Mouse (Mus musculus): Measurements from ENCODE around the gene Tmem203.

Gene Tmem203

GRCm38 (mm10) chr2:25255284-25255779 is at the start of gene Tmem203:
TSS of gene Tmem203 (plus strand) at chr2:25255439.
- in situ Hi-C loops (cut with MboI) = no loop called here

- in situ Hi-C loops (cut with MboI) = no loop called here
These were observed 47.6 kb upstream of the Tmem203 start for GRCm38 (mm10) chr2:25207593-25207992.

GRCm38 (mm10) chr2:25210686-25211085 is 44.6 kb upstream of the Tmem203 start:
- in situ Hi-C loops (cut with MboI) = no loop called here

GRCm38 (mm10) chr2:25211121-25211670 is 44.0 kb upstream of the Tmem203 start, which contains the start of gene Nelfb:
TSS of gene Nelfb (minus strand) at chr2:25211489.
- in situ Hi-C loops (cut with MboI) = no loop called here

DNA sequence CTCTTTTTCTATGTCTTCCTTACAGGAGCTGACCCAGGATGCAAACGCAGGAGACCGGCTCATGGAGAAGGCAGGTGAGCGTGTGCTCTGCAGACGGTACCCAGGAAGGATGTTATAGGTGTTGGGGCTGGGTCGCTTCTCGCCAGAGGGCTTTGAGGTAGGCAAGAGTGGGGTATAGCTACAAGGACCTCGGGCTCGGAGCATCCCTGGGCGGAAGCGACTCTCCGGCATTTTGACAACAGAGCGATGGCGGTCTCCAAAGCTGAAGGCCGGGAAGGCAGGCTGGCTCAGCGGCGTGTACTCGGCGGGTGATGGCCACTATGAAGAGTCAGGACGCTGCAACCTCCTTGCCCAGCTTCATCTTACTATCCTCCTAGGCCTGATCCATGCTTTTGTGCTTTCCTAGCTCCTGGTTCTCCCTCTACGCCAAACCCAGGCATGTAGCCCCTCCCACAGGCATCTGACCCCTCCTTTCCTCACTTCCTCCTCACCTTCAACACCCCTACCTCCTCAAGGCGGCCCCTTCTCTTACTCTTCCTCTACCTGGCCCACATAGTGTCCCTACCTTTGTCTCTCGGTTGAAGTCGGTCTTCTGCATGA is 41.9 kb upstream of the Tmem203 start:
- in situ Hi-C loops (cut with MboI) = no loop called here

DNA sequence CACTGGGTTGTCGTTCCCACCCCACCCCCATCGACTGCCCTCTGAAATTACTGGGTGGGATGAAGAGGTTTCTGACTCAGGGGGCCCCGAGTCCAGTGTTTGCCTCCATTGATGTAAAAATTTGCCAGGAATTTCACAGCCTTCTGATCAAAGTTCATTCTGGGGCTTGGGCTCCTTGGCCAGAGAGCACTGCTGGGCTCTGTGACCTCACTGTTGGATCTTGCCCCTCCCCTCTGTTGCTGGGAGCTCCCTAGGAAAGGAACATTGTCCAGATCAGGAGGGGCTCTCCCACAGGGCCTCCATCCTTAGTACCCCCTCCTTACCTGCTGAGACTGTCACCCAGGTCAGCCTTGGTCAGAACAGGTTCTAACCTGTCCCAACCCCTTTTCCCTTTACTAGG is 40.8 kb upstream of the Tmem203 start, which contains the start of gene Stpg3:
Gene Stpg3, minus strand, starts transcription at position 194 of the 400 bp plus-strand sequence.
- in situ Hi-C loops (cut with MboI) = no loop called here

GRCm38 (mm10) chr2:25217666-25218065 is 37.6 kb upstream of the Tmem203 start:
- in situ Hi-C loops (cut with MboI) = no loop called here

DNA sequence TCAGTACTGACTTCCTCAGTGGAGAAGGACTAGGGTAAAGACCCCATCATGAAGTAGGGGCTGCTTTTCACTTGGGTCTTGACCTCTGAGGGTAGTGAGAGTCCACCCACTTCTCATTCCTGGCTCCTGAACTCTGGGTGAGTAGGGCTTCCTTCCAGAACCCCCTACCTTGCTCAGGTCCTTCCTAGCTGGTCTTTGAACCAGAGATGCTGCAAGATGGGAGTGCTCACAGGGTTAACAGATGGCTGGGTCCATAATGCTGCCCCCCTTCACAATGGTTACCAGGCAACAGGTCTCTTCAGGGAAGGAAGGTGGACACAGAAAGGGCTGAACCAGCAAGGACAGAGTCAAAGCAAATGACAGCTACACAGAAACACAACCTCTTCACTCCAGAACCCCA is 36.8 kb upstream of the Tmem203 start, which contains the start of gene Fam166a:
Gene Fam166a, plus strand, starts transcription at position 301 of the 400 bp plus-strand sequence.
- in situ Hi-C loops (cut with MboI) = no loop called here

DNA sequence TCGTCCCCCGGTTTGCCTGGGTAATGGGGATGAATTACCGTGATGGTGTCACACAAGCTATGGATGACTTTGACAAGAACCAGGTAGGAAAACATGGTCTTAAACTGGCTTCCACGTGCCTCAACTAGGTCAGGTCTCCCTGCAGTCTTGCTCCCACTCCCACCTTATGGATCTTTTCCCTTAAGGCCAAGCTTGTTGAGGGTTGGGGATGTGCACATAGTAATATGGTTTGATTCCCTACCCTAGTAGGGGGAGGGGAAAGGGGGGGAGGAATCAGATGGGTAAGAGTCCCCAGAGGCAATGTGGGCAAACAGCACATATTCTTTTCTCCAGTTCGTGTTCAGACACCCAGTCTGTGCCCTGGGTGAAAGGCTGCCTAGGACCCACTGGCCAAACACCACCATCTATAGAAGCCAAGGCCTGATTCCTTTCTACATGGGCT is 33.9 kb upstream of the Tmem203 start:
- in situ Hi-C loops (cut with MboI) = no loop called here

DNA sequence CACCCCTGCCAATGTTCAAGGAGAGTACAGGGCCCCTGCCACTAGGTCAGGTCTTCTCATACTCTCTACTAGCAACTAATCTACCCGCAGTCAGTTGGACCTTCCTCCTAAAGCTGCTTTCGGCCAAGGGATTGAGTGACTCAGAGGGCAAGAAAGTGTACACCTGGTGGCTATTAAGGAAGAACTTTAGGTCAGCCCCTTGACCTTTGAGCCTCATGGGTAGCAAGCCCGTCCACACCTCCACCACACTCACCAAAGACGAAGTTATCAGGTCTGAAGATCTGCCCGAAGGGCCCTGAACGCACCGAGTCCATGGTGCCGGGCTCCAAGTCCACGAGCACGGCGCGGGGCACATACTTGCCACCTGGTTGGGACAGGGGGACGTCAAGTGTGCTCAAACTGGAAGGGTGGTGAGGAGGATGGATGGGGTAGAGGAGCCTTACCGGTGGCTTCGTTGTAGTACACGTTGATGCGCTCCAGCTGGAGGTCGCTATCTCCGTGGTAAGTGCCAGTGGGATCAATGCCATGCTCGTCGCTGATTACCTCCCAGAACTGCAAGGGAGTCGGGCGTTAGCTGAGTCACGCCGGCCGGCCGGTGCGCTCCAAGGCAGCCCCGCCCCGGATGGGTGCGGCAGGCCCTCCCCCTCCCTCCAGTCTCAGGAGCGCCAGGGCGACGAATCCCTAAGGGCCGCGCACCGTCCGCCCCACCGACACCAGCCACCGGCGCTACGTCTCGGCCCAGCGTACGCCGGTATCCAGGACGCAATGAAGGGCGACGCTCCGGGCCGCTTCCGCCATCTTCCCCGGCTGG is 31.4 kb upstream of the Tmem203 start:
- in situ Hi-C loops (cut with MboI) = no loop called here

- in situ Hi-C loops (cut with MboI) = no loop called here
These were observed 30.8 kb upstream of the Tmem203 start, which contains the start of gene Tubb4b for GRCm38 (mm10) chr2:25224492-25224765. TSS of gene Tubb4b (minus strand) at chr2:25224702.

DNA sequence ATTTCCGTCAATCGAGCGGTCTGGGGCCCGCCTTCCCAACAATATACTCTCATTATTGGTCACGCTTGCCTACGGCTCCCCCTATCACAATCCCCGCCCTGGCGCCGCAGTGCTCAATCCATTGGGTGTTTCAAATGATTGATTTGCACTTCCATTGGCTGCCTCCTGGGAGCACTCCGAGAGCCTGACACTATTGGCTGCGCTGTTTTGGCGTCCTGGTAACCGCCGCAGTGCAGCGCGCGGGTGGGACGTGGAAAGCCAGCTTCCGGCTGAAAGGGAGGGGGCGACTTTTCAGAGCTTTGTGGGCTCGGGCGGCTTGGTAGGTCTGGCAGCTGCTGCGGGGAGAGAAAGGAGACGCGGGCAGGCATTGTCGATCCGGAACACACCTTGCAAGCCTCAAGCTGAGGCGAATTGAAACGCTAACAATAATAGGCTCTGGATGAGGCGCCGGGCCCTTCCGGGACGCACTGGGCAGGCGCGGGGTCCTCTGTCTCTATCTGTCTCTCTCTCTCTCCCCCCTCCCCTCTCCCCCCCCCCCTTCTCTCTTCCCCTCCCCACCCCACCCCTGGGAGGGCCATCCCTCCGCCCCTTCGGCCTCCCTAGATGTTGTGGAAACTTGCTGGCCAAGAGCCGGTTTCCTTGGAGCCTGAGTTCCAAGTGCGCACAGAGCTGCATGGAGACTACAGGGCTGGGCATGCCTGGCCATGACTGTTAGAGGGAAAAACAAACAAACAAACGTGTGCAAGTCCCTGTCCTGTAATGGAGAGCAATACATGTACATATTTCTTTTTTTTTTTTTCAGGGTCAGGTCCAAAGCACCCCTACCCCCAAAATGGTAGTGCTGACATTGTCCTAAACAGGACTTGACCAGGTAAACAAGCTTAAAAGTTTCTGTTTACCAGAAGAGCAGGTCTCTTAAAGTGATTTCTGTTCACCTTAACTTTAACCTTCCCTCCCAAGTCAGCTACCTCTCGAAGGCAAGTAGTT is 30.2 kb upstream of the Tmem203 start:
- in situ Hi-C loops (cut with MboI) = no loop called here

DNA sequence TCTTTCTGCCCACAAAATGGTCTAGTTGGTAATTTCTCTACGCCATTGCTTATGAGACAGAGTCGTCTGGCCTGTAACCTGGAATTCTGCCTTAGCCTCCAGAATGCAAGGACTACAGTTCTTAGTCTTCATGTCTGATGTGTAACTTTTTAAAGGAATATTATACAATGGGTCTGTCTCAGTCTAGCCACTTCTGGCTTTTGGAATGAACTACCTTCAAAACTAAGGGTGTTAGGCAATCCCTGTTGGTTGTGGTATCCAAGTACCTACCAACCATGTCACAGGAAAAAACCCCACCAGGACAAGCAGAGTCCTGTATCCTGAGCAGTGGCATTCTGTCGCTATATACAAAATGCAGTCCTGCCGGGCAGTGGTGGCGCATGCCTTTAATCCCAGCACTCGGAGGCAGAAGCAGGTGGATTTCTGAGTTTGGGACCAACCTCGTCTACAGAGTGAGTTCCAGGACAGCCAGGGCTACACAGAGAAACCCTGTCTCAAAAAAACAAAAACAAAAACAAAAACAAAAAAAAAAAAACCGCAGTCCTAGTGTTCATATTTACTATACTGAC is 29.3 kb upstream of the Tmem203 start:
- in situ Hi-C loops (cut with MboI) = no loop called here

GRCm38 (mm10) chr2:25226864-25227263 is 28.4 kb upstream of the Tmem203 start:
- in situ Hi-C loops (cut with MboI) = no loop called here

DNA sequence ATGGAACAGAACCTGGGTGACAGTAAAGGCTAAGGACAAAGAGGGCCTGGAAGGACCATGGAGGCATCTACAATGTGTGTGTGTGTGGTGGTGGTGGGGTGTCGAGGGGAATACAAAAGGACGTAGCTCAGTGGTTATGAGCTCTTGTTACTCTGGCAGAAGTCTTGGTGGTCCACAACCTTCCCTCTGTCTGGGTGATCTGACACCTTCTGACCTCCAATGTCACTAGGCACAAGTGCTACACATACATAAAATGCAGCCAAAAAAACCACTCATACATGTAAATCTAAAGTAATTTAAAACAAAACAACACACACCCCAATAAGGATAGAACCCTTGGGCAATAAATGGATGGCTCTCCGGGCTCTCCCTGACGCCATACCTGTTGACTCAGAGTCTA is 27.8 kb upstream of the Tmem203 start:
- in situ Hi-C loops (cut with MboI) = no loop called here

DNA sequence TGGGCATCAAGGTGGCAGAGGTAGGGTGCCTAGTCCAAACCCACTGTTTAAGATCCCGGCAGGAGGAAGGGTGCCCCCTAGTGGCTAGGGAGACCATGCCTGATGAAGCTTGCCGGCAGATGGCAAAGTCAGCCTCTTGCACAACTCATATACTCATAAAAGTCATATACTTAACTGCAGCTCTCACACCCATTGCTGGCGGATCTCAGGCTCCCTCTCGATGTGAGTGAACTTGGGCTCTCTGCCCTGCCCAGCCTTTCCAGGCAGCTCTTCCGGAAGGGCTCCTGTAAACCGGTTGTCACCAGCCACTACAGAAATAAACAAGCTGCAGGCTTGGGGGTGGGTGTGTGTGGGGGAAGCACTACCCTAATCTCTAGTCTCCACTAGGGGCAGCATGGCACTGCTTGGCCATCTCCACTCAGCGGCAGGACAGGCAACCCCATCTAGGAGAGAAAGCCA is 26.8 kb upstream of the Tmem203 start:
- in situ Hi-C loops (cut with MboI) = no loop called here

- in situ Hi-C loops (cut with MboI) = no loop called here
These were observed 26.2 kb upstream of the Tmem203 start for GRCm38 (mm10) chr2:25228995-25229530.

DNA sequence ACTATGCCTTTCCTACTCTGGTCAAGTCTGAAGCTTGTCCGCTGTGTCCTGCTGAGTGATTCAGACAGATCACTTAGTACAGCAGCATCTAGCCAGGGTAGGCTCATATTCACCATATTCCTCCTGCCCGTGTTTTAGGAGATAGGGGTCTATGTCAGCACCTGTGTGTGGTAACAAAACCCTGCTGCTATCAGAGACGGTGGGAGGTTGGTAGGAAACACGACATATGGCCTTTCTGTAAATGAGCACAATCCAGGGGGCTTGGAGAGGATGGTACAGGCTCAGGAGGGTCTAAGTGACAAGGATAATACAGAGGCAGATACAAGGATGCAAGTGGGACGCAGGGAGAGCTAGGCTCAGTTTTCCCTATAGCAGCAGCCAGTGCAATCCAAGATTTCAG is 25.7 kb upstream of the Tmem203 start:
- in situ Hi-C loops (cut with MboI) = no loop called here

GRCm38 (mm10) chr2:25230581-25230980 is 24.7 kb upstream of the Tmem203 start:
- in situ Hi-C loops (cut with MboI) = no loop called here

- in situ Hi-C loops (cut with MboI) = no loop called here
These were observed 24.2 kb upstream of the Tmem203 start for GRCm38 (mm10) chr2:25231038-25231437.

- in situ Hi-C loops (cut with MboI) = no loop called here
These were observed 21.8 kb upstream of the Tmem203 start for GRCm38 (mm10) chr2:25233421-25233820.

Data from mature B cell (primary cell).